Mouse (Mus musculus) heart, postnatal 25 days (tissue): ENCODE data around the gene Zbtb45. TPM values are rescaled to one million over a fixed set of nuclear protein-coding genes. Genes with fewer than 3 reads are reported as not detected.
A peak's percentile ranks its signal among the peaks of the same experiment; 100 is the strongest.

Experiments used
- DNase-seq: peaks from one replicate; pipeline ENCODE4 v3.0.0; 2022; ENCODE audit warnings: low spot score
- intact Hi-C: fragments of 180-260 bp; cut with DNase I; formaldehyde crosslinking; loops from one replicate; pipeline ENCODE4 v1.15.1; 2025
- total RNA-seq, 2 experiments: library from RNA; stranded (reverse); gene quantifications; 2 replicates each; pipeline ENCODE4 v1.2.3; 2021

Gene Zbtb45
- total RNA-seq, 2 experiments from 2014 or later = 7.3 to 10.9 TPM

DNA sequence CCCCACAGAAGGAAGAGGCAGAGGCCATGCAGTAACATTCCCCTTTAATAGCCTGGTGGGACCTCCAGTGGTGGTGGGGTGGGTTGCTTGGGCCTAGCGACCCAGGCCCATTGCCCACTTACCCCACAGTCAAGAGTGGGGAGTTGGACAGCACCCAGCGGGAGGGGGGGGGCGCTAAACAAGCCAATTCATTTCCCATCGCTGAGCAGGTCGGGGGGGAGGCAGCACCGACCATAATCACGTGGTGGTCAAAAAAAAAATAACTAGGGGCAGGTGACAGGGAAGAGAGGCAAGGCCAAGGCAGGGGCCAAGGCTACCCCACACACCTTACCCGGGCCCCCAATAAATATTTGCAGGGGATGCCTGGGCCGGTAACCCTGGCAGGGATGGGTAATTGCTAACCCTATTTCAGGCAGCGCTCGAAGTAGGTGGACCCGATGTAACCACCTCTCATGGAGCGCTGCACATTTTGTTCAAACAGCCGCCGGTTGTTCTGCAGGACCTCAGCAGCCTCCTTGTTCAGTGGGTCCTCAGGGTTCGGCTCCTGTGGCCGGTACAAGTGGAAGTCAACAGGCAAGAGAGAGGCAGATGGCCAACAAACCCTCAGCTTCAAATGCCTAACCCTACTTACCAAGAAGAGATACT lies 25.5 kb upstream of the Zbtb45 start:
- intact Hi-C loops = loop anchor here (2.0 to 10.0 kb wide), 2 partner anchors 19 to 561 kb away; partner anchors contain the start of genes Mzf1 and Zfp606

DNA sequence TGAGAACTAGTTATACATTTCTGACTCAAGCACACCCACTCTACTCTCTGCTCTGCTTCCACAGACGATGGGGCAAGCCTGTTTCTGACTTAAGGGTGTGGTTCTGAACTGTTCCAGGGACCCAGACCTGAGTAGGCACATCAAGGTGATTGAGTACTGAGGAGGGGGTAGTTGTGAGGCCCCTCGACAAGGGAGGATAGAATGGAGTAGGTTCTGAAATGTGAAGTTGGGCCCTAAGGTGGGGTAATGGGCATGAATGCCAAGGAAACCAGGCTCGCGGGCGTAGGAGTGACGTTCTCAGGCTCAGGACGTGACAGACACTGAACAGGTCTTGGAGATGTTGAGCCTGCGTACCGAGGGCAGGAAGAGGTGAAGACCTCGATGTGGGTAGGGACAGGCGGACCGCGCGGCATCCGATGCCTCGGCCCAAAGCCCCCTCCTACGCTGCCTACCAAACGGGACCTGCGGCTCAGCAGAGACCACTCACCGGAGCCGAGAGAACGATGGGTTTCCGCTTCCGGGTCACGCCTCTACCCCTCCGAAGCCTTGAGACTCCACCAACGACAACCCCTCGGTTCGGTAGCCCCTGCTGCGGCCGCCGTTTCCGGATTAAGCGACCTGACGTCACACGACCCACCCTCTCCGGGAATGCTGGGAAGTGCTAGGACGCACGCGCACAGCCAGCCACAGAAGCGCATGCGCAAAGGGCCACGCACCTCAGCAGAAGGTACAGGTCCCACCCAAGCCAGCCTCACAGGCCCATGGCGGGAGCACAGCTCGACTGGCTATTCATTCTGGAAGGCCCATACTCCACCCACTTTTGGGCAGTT lies 24.5 kb upstream of the Zbtb45 start, which contains the start of gene Chmp2a:
TSS of gene Chmp2a (minus strand) at position 660 of the 830 bp plus-strand sequence.
- DNase-seq = peak; percentile 95
- intact Hi-C loops = loop anchor here (2.0 to 10.0 kb wide), 2 partner anchors 20 to 560 kb away; partner anchors contain the start of genes Mzf1 and Zfp606

More for the DNA sequence above, 25.5 kb upstream of the Zbtb45 start:
- DNase-seq = no peak

DNA sequence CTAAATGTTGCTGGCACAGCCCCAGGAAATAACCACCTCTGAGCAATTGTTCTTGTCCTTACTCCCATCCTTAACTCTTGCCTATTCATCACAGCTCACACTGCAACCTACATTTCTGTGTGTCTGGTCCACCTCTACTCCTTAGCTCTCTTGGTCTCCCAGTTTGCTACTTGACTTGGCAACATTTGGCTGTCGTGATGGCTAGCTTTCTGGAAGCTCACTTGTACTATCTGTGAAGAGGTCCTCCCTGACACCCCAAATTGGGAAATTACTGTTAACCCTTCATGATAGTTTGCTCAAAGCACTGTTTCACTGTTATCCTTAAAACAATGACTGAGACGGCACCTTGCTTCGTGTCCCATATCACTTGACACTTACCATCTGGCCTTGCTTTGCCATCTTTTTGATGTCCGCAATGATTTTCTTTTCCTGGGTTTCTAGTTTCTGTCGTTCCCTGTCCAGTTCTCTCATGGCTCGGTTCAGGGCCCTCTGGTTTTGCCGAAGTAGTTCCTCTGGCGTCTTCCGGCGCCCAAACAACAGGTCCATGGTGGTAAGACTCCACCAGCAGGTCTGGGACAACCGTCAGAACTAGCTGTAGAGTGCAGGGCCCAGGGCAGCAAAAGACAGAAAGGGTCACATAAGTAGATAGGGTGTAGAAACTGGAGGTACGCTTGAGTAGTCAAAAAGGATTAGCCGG lies 23.8 kb upstream of the Zbtb45 start:
- DNase-seq = no peak
- intact Hi-C loops = loop anchor here (2.0 to 10.0 kb wide), 2 partner anchors 21 to 559 kb away; partner anchors contain the start of genes Mzf1 and Zfp606

DNA sequence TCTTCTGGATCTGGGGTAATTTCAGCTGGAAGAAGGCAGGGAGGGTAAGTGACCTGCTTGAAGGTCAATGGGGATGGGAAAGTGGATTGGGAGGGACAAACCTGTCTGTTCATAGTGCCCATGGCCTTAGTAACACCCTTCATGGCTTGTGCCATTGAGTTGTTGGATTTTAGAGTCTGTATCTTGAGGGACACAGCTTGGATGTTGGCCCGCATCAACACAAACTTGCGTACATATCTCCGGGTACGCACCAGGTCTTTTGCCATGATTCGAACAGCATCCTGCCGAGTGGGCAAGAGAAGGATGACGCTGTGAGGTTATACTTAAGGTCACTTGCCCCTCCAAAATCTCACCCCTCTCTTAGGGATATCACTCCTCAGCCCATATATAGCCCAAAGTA lies 22.7 kb upstream of the Zbtb45 start:
- intact Hi-C loops = loop anchor here (10.0 kb wide), 1 partner anchor 558 kb away; the partner anchor contains the start of gene Zfp606

DNA sequence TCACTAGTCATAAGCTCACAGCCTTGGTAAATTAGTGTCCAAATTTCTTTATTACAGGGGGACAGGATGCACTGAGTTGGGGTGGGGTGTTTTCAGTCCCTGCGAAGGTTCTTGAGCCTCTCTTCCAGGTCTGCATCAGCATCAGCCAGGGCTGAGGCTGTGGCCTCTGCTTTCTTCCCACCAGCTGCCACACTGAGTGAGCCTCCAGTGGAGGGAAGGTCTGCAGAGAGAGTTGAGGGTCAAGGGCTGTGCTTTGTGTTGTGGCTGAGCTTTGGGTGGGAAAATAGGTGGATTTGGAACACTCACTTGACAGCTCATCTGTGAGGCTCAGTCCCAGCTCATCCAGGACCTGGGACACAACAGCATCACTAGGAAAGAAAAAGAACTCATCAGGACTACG lies 22.1 kb upstream of the Zbtb45 start:
- no peak for DNase-seq
- intact Hi-C loops = loop anchor here (10.0 kb wide), 1 partner anchor 557 kb away; the partner anchor contains the start of gene Zfp606

More for the DNA sequence above, 22.7 kb upstream of the Zbtb45 start:
- DNase-seq = no peak

DNA sequence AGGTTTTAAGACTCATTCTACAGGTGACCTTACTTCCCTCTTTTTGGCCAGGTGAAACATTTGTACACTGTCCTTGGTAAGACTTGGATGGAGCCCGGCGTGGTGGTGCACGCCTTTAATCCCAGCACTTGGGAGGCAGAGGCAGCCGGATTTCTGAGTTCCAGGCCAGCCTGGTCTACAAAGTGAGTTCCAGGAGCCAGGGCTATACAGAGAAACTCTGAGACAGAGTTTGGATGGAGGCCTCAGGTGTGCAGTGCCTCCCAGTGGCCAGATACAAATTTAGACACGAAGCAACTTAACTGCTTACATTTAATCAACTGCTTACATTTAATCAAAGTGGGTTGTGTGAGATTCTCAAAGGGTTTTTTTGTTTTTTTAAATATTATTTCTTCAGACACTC lies 21.2 kb upstream of the Zbtb45 start:
- intact Hi-C loops = loop anchor here (10.0 kb wide), 1 partner anchor 556 kb away; the partner anchor contains the start of gene Zfp606

DNA sequence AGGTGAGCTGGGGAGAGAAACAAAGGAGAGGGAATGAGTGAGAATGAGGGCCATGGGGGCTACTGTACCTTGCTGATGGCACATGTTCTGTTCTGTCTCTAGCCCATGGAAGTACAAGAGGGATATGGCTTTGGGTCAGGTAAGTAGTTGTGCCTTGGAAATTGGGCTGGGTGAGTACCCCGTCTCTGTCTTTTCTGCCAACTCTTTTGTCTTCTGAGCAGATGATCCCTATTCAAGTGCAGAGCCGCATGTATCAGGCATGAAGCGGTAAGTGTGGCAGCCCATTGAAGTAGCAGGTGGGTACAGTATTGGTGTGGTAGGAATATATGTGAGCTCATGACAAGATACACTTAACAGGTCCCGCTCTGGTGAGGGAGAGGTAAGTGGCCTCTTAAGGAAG lies 19.2 kb upstream of the Zbtb45 start:
- intact Hi-C loops = no loop called here
- no peak for DNase-seq

More for the DNA sequence above, 21.2 kb upstream of the Zbtb45 start:
- DNase-seq = no peak

DNA sequence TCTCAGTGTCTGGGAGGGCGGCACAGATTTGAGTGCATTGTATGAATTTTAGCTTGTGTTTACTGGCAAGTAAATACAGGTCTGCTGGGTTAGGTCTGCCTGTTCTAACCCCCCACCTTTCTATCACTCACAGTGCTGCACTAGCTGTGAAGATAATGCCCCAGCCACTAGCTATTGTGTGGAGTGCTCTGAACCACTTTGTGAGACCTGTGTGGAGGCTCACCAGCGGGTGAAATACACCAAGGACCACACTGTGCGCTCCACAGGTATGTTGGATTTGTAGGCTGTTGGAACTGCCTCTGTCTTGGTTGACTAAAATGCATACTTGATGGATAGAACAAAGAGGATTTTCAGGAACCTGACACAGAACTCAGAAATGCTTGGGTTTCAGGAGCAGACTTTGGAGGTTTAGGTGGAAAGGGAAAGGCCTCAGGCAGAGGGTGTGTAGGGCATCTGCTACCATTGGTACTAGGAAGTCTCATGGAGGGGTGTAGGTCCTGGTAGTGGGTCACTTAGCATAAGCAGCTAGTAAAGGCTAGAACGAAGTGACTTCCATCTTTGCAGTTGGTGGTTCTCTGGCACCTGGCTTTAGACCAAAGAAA lies 15.8 kb upstream of the Zbtb45 start:
- intact Hi-C loops = no loop called here

DNA sequence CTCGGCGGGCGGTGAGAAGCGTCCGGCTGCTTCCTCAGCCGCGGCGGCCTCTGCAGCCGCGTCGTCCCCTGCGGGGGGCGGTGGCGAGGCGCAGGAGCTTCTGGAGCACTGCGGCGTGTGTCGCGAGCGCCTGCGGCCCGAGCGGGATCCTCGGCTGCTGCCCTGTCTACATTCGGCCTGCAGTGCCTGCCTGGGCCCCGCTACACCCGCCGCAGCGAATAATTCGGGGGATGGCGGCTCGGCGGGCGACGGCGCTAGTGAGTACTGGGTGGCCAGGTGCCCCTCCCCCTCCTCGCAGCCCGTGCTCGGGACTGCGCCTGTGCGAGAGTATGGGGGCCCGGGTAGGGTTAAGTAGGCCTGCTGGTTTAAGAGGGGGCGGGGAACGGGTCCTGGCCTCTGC lies 15.0 kb upstream of the Zbtb45 start:
- peak; percentile 35 for DNase-seq
- intact Hi-C loops = no loop called here

More for the DNA sequence above, 15.8 kb upstream of the Zbtb45 start:
- no peak for DNase-seq

DNA sequence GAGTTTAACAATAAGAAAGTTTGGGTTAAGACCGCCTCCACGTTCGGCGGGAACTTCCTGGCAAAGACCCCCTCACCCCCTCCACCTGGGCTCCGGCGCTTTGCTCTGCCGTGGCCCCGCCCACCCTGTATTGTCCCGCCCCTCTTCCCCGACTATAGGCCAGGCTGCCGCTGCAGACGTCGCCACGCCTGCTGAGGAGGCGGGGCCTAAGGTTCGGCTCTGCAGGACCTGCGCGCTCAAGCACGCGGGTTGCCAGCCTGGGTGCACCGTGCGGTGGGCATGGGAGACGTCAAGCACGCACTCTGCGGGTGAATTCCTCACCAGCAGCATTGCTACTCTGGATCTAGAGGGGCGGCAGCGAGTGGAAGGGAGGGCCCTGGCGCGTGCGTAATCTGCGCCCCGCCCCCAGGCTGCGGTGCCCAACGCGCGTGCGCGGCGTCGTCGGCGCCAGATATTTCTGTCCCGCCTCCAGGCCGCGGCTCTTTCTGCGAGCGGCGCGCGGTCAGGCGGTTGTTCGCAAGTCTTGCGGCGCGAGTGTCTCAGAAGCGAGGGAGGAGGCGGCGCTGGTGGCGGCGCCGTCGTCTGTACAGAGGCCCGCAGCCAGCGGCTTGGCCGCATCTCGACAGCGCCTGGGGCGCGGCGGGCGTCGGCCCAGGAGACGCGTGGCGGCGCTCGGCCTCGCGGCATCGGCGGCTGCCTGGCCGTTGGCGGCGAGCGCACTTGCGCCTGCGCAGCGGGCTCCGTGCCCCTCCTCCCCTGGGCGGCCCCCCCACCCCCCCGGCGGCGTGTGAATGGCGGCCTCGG lies 14.3 kb upstream of the Zbtb45 start:
- peak; percentile 84 for DNase-seq
- intact Hi-C loops = no loop called here

DNA sequence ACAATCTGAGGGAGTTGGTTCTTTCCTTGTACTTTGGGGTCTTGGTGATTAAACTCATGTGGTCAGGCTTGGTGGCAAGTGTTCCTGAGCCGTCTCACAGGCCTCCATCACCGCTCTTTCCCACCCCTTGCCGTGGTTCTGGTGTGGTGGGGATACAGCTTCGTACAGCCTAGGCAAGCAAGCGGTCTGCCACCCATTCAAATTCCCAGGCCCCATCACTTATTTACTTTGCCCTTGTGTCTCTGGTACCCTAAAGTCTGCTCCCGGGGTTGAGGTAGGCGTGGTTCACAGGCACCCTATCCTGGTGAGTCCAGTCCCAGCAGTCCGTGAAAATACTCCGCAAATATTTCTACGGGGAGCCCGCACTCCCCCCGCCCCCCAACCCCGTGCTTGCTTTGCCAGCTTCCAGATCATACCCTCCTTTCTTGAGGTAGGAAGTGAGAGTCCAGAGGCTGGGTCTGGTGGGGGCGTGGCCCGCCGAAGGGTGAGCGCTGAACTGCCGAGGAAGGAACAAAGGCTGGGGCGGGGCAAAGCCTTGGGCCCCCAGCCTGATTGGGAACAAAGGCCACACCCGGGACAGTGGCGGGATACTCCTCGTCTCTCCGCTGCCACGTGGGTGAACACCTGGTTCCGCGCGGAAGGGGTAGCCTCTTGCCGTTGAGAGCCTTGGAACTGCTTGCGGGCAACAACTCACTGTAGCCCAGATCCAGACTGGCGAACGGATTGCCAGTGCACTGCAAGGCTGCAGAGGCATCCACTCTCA lies 13.1 kb upstream of the Zbtb45 start:
- DNase-seq = peak; percentile 54
- intact Hi-C loops = no loop called here

DNA sequence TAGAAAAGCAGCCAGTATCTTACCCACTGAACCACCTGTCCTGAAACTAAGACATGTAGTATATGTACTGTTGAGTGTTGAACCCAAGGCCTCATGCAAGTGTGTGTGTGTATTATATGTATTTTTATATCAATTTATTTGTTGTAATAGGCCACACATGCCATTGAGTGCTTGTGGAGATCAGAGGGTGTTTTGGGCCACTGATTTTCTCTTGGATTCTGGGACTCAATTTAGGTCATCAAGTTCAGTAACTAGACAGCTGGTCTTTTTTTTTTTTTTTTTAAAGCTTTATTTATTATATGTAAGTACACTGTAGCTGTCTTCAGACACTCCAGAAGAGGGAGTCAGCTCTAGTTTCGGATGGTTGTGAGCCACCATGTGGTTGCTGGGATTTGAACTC lies 5.4 kb upstream of the Zbtb45 start:
- intact Hi-C loops = no loop called here
- no peak for DNase-seq

DNA sequence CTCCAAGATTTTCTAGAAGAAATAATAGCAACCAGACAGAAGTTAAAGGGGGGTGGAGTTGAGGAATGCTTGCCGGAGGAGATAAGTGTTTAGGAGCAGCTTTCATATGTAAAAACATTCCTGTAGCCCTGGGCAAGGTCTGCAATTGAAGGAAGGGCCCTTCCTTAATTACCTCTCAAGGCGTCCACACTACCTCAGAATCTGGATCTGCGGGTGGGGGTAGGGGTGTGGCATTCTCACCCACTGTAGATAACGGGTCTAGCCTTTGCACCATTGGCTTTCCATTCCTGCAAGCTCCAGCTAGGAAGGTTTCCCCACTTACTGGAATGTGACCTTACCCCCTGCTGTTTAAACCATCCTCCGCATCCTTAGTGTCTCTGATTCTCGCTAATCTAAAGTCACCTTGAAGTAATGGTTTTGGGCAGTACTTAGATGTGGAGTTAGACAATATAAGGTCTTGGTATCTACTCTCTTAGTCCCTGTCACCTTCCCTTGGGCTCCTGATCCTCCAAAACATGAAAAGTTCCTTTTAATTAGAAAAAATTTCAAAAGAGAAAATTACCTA lies 4.5 kb upstream of the Zbtb45 start:
- DNase-seq = no peak
- intact Hi-C loops = no loop called here

DNA sequence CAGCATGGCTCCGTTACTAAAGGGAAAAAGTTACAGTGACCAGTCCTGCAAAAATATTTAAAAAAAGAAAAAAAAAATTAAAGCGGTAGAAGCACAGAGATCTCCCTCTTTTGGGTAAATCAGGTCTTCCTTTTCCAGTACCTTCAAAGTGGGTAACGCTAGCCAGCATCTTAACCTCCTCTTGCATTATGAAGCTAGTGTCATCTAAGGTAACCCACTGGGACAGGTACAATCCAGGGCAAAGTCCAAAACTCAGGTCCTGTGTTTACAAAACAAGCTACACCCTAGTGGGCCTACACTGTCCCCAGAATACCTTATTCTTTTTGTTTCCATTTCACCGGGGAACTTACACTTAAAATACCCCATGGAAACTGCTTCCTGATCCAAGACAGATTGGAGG lies 3.8 kb upstream of the Zbtb45 start:
- intact Hi-C loops = no loop called here
- no peak for DNase-seq

DNA sequence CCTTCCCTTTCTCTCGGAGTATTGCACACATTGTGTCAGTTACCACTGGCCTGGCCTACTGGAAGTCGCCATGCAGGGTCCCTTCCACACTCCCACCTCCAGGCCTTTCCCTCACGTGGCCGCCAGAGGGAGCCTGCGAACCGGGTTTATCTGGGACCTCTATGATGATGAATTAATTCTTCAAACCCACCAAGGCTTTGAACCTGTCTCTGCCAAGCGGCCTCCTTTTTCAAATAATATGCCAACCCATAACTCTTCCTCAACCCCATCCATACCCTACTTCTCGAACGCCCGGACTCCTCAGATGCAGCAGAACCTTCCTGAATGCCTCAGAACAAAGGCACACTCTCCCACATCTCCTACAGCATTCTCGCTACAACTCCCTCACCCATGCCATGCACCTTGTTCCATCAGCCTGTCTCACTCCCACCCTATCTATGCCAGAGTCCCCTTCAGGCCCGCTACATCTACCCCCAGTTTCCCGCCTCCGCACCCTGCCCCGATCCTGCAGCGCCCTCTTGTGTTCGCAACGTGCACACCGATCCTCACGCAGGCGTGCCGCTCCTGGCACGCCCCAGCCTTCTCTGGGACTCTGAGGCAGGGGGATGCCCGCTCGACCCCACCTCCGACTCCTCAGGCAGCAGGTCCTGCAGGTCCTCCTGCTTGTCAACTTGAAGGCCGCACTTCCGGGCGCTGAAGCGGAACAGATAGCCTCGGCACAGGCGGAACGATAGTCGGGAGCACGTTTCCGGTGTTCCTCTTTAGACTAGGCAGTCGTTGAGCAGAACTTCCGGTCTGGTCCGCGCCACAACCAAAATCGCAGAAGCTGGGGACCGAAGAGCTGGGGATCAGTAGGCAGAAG lies 460 bp downstream of the Zbtb45 start:
- intact Hi-C loops = loop anchor here (1.0 to 2.0 kb wide), 2 partner anchors 37 to 101 kb away; no protein-coding TSS in a partner anchor

DNA sequence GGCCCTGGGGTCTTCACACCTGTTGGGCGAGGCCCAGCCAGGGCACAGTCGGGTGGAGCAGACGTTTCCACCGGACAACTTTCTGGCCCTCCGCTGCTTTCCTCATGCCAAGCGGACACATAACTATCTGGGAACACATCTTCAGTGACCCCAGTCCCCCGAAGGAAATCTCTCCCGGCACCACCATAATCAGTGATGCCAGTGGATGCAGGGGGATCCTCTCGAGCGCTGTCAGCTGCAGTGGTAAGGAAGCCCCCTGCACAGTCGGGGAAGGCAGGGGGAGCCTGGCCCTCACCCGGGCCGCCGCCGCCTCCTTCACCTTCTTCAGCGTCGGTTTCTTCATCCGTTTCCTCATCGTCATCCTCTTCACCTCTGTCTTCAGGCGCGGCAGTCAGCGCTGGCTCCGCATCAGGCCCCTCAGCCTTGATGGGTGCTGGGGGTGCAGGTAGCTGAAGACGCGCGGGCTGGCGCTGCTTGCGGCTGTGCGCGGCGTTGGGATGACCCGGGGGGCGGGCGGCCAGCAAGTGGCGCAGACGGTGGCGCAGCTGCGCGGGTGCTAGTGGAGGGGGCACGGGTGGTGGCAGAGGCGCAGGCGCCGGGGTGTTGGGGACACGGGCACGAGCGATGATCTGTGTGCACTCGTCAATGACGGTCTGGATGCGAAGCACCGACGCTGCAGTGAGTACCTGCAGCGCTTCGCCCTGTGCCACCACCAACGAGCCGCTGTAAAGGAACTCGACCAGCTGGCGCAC lies 2.3 kb downstream of the Zbtb45 start:
- intact Hi-C loops = loop anchor here (2.0 kb wide), 1 partner anchor 99 kb away; no protein-coding TSS in a partner anchor
- DNase-seq = no peak

More for the DNA sequence above, 460 bp downstream of the Zbtb45 start:
- DNase-seq = peak; percentile 84
